Mouse (Mus musculus) CD4-positive naive resting alpha-beta T cell, adult 57 days (primary cell): ENCODE results near the gene Anks3. TPM values are rescaled to one million over a fixed set of nuclear protein-coding genes. Genes with fewer than 3 reads are reported as not detected.

Source experiments
- total RNA-seq: library from RNA; stranded (reverse); gene quantifications from one replicate; pipeline ENCODE4 v1.2.4, GENCODE M21; 2023

The Anks3 gene
- total RNA-seq, result 63.4 TPM

DNA sequence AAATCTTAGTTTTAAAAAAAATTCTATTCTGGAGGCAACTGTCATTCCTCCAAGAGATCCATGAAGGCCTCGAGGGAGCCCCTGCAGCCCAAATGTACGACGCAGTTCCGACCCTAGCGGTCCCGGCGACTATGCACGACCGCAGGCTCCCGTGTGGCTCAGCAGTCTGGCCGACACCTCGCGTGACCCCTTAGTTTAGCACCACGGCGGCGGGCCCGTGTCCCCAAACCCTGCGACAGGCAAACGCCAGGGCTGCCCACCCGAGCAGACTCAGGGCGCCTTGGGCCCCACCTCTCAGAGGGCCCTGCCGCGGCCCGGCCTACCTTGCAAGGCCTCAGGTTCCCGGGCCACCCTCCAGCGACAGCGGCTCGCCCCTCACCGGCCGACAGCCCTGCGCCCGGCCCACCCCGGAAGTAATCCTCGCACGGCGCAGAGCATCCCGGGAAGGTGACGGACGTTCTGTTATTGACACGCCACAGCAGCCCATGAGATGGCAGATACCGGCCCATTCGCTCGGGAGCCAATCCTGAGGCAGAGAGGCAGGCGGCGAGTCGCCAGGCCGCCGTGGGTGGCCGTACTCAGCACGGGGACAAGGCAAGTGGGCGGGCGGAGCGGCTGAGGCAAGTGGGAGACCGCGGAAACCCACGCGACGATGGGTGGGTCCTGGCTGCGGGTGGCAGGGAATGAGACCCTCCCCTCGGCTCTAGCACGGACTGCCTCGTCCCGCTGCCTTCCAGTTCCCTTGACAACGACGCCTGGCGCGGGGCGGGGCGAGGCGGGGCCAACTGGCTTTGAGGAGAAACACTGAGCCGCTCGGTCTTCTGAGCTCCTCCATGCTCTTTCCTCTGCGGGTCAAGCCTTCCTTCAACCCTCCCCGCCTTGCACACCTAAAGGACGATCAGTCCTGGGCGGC lies at the start of gene Anks3:
Anks3 (minus strand) TSS at position 409 of the 913 bp plus-strand sequence.

GRCm38 (mm10) chr16:5013054-5013838 lies 49.2 kb upstream of the Anks3 start, which contains the start of gene Rogdi:
Gene Rogdi (minus strand): TSS chr16:5013553.

GRCm38 (mm10) chr16:5007067-5007466 lies 43.1 kb upstream of the Anks3 start, which contains the start of gene Smim22:
Gene Smim22 (plus strand): TSS chr16:5007288.

GRCm38 (mm10) chr16:4997553-4997952 lies 33.5 kb upstream of the Anks3 start, which contains the start of gene Sept12:
Gene Sept12 (minus strand): TSS chr16:4997852.

DNA sequence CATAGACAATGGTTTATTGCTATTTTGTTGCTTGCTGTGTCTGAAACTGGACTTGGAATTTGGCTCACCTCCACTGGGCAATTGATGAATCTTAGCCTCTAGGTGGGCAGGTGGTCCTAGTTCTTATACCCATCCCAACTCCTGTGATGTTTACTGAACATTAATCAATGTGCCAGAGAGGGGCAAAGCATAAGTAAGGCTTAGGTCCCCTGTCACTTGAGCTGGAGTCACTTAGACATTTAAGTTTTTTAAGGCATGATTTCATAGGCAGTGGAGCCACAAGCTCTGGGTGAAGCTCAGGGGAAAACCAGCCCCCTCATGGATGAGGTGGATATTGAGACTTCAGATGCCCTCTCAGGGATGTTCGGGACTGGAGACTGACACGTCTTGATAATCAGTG lies 25.5 kb downstream of the Anks3 start, which contains the start of gene Nudt16l1:
Nudt16l1 (plus strand) TSS at position 301 of the 400 bp plus-strand sequence.

Other genes with a start within 250 kb of the Anks3 start
- gene Nmral1, start 244.8 kb downstream of the Anks3 start, total RNA-seq, result 3.2 TPM
- 40.3 TPM for gene Hmox2, start 237.8 kb downstream of the Anks3 start, total RNA-seq
- gene Cdip1, start 173.9 kb downstream of the Anks3 start, total RNA-seq, result 47.1 TPM
- not detected for gene 4930562C15Rik, start 128.8 kb downstream of the Anks3 start, total RNA-seq
- 160 TPM for gene Ubald1, start 83.9 kb downstream of the Anks3 start, total RNA-seq
- gene Mgrn1, start 78.0 kb downstream of the Anks3 start, total RNA-seq, result 76.2 TPM
- 48.4 TPM for gene Nudt16l1, start 25.4 kb downstream of the Anks3 start, total RNA-seq
- not detected for gene Sept12, start 33.6 kb upstream of the Anks3 start, total RNA-seq
- not detected for gene Smim22, start 43.1 kb upstream of the Anks3 start, total RNA-seq
- gene Rogdi, start 49.3 kb upstream of the Anks3 start, total RNA-seq, result 18.5 TPM
- 113 TPM for gene Glyr1, start 85.7 kb upstream of the Anks3 start, total RNA-seq
- 120 TPM for gene Ubn1, start 85.9 kb upstream of the Anks3 start, total RNA-seq
- gene Ppl, start 168.2 kb upstream of the Anks3 start, total RNA-seq, result 1.2 TPM
- not detected for gene Sec14l5, start 182.9 kb upstream of the Anks3 start, total RNA-seq
- gene Nagpa, start 239.8 kb upstream of the Anks3 start, total RNA-seq, result 25.3 TPM